Mouse (Mus musculus) erythroid progenitor cell, adult 5-6 weeks (primary cell): ENCODE data around the gene Clec4n. TPM values are rescaled to one million over a fixed set of nuclear protein-coding genes. Genes with fewer than 3 reads are reported as not detected.
A peak's percentile ranks its signal among the peaks of the same experiment; 100 is the strongest.
"Not testable (repeated sequence)": the region's sequence is repeated elsewhere in the genome, so short reads cannot be mapped to it uniquely, and the experiment has no call there.

Source experiments
- ATAC-seq: replicated peaks from 2 replicates; pipeline ENCODE4 v1.8.0; 2016; ENCODE audit warnings: moderate number of reproducible peaks, mild to moderate bottlenecking, moderate TSS enrichment, inconsistent platforms; ENCODE audit not compliant: poor library complexity, low FRiP score, severe bottlenecking
- total RNA-seq, 2 experiments: library from RNA; stranded (forward) in 1 of 2; stranded (reverse) in 1 of 2; fragments of 150-400 nt in 1 of 2; fragments of 186-747, 209-891 nt in 1 of 2; gene quantifications; 2 replicates each; pipeline versions ENCODE4 v1.2.3 to v1.2.4; 2015 to 2017; ENCODE audit warnings: low replicate concordance in 2 of 2

The Clec4n gene
- total RNA-seq, 2 experiments from 2014 or later: not detected

- ATAC-seq: peak; percentile 16; the same call in 1 of the 2 replicates
Measured at GRCm38 (mm10) chr6:123288931-123289330, 59.3 kb downstream of the Clec4n start.

GRCm38 (mm10) chr6:123289753-123290152 is 60.1 kb downstream of the Clec4n start, which contains the start of gene Clec4e:
Clec4e (minus strand) TSS chr6:123289870.
- no peak for ATAC-seq

GRCm38 (mm10) chr6:123292751-123293400 is 63.2 kb downstream of the Clec4n start:
- peak; percentile 89 for ATAC-seq

- not testable (repeated sequence) for ATAC-seq
Measured at GRCm38 (mm10) chr6:123293509-123293908, 63.9 kb downstream of the Clec4n start.

Other genes with a start within 250 kb of the Clec4n start
- gene Clec4a4, start 239.5 kb upstream of the Clec4n start, total RNA-seq (2015; ENCODE audit: low replicate concordance): 2.9 TPM in 1 of 2 replicates, not detected in the other
- not detected in 2 replicates for gene Clec4a4, start 239.5 kb upstream of the Clec4n start, total RNA-seq (2017; ENCODE audit: low replicate concordance)
- 5.0 and 23.9 TPM in 2 replicates for gene Clec4b1, start 179.9 kb upstream of the Clec4n start, total RNA-seq (2015; ENCODE audit: low replicate concordance)
- gene Clec4b1, start 179.9 kb upstream of the Clec4n start, total RNA-seq (2017; ENCODE audit: low replicate concordance): 4.8 TPM in 1 of 2 replicates, not detected in the other
- gene Clec4a2, start 123.4 kb upstream of the Clec4n start, total RNA-seq (2015; ENCODE audit: low replicate concordance): 38.2 and 49.0 TPM in 2 replicates
- 16.3 and 45.9 TPM in 2 replicates for gene Clec4a2, start 123.4 kb upstream of the Clec4n start, total RNA-seq (2017; ENCODE audit: low replicate concordance)
- gene Clec4b2, start 57.0 kb upstream of the Clec4n start, total RNA-seq (2015; ENCODE audit: low replicate concordance): 3.4 TPM in 1 of 2 replicates, not detected in the other
- 1.3 and 4.8 TPM in 2 replicates for gene Clec4b2, start 57.0 kb upstream of the Clec4n start, total RNA-seq (2017; ENCODE audit: low replicate concordance)
- gene Clec4d, start 32.3 kb downstream of the Clec4n start, total RNA-seq (2015; ENCODE audit: low replicate concordance): 2.5 and 6.1 TPM in 2 replicates
- 1.1 and 2.2 TPM in 2 replicates for gene Clec4d, start 32.3 kb downstream of the Clec4n start, total RNA-seq (2017; ENCODE audit: low replicate concordance)
- 7.9 and 10.5 TPM in 2 replicates for gene Clec4e, start 60.0 kb downstream of the Clec4n start, total RNA-seq (2015; ENCODE audit: low replicate concordance)
- 6.0 and 6.1 TPM in 2 replicates for gene Clec4e, start 60.0 kb downstream of the Clec4n start, total RNA-seq (2017; ENCODE audit: low replicate concordance)
- not detected in 2 replicates for gene Vmn2r19, start 78.5 kb downstream of the Clec4n start, total RNA-seq (2015; ENCODE audit: low replicate concordance)
- not detected in 2 replicates for gene Vmn2r19, start 78.5 kb downstream of the Clec4n start, total RNA-seq (2017; ENCODE audit: low replicate concordance)
- not detected in 2 replicates for gene Vmn2r20, start 188.3 kb downstream of the Clec4n start, total RNA-seq (2015; ENCODE audit: low replicate concordance)
- not detected in 2 replicates for gene Vmn2r20, start 188.3 kb downstream of the Clec4n start, total RNA-seq (2017; ENCODE audit: low replicate concordance)